Mouse (Mus musculus) stomach, embryonic 16.5 days (tissue): ENCODE data around the gene Atp8a2. TPM values are rescaled to one million over a fixed set of nuclear protein-coding genes. Genes with fewer than 3 reads are reported as not detected.

Experiments used
- ATAC-seq: fragments of 200-750 bp; cut with Nextera tagmentation; 2 replicates; pipeline ENCODE4 v1.8.0; 2017; ENCODE audit warnings: moderate number of reproducible peaks, moderate TSS enrichment; ENCODE audit not compliant: insufficient read depth, low FRiP score
- H3K27ac ChIP-seq: fragments of 300-500 bp; sonication (generic); 2 replicates; pipeline ENCODE4 v1.5.1; 2014; ENCODE audit warnings: low read length
- H3K27me3 ChIP-seq: fragments of 300-500 bp; sonication (generic); 2 replicates; pipeline ENCODE4 v1.6.1; 2014; ENCODE audit warnings: low read length, control low read depth, mixed read lengths; ENCODE audit not compliant: control insufficient read depth, insufficient read depth
- H3K36me3 ChIP-seq: fragments of 300-500 bp; sonication (generic); 2 replicates; pipeline ENCODE4 v1.6.1; 2014; ENCODE audit warnings: low read length; ENCODE audit not compliant: control insufficient read depth, insufficient read depth
- H3K4me1 ChIP-seq: fragments of 300-500 bp; sonication (generic); 2 replicates; pipeline ENCODE4 v1.6.1; 2014; ENCODE audit warnings: low read length, control low read depth, mixed read lengths; ENCODE audit not compliant: control insufficient read depth, insufficient read depth
- H3K4me2 ChIP-seq: fragments of 300-500 bp; sonication (generic); 2 replicates; pipeline ENCODE4 v1.6.1; 2014; ENCODE audit warnings: low read depth, low read length, mixed read lengths
- H3K4me3 ChIP-seq: fragments of 300-500 bp; sonication (generic); replicated peaks from 2 replicates; pipeline ENCODE4 v1.5.1; 2014; ENCODE audit warnings: mild to moderate bottlenecking, low read length
- H3K9ac ChIP-seq: fragments of 300-500 bp; sonication (generic); 2 replicates; pipeline ENCODE4 v1.6.1; 2014; ENCODE audit warnings: low read length
- H3K9me3 ChIP-seq: fragments of 300-500 bp; sonication (generic); replicated peaks from 2 replicates; pipeline ENCODE4 v1.6.1; 2016; ENCODE audit warnings: low read length, control low read depth; ENCODE audit not compliant: control insufficient read depth
- WGBS: fragments of 180-500 bp; shearing (Covaris S2); extraction: QIAGEN DNeasy Blood & Tissue Kit; methylation state at CpG from one replicate; pipeline ENCODE4 v1.1.7; 2014; 5-methylcytosine and 5-hydroxymethylcytosine counted together
- polyA plus RNA-seq: library from polyadenylated mRNA; unstranded; fragments of >200 nt; fragmentation: Nextera tagmentation; extraction: Ambion mirVana; gene quantifications from 2 replicates; pipeline ENCODE4 v1.2.1, GENCODE M21; 2015

The Atp8a2 gene
- polyA plus RNA-seq, 1 experiment from 2014 or later, result 5.4 TPM

DNA sequence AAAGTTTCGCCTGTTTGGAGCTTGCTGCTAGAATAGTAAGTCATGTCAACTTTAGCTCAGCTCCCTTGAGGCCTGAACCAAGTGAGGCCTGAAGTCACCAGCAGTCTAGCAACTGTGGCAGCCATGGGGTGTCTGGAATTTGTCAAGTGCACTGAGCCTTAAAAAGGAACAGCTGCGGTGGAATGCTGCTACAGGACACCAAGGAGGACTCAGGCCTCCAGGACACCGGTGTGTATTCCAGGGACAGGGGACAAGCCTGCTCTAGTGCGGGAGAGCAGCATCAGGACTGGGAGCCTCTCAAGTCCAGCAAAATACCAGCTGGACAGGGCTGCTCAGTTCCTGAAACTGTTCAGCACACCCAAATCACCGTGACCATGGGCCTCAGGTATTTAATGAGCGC is 457.5 kb downstream of the Atp8a2 start:
- WGBS, result 61% methylated on average over 6 of the region's 6 CpGs
- no peak overlapping the region for H3K4me2 ChIP-seq
- H3K9ac ChIP-seq, result no peak overlapping the region
- no peak overlapping the region for H3K4me3 ChIP-seq
- no peaks in the 10 kb centered on the region for H3K36me3 ChIP-seq
- no peak overlapping the region for H3K27ac ChIP-seq
- no peak for ATAC-seq
- no peaks in the 10 kb centered on the region for H3K27me3 ChIP-seq
- peaks cover 5% of the 10 kb centered on the region; the same call in 1 of the 2 replicates for H3K4me1 ChIP-seq
- H3K9me3 ChIP-seq, result no peaks in the 10 kb centered on the region

DNA sequence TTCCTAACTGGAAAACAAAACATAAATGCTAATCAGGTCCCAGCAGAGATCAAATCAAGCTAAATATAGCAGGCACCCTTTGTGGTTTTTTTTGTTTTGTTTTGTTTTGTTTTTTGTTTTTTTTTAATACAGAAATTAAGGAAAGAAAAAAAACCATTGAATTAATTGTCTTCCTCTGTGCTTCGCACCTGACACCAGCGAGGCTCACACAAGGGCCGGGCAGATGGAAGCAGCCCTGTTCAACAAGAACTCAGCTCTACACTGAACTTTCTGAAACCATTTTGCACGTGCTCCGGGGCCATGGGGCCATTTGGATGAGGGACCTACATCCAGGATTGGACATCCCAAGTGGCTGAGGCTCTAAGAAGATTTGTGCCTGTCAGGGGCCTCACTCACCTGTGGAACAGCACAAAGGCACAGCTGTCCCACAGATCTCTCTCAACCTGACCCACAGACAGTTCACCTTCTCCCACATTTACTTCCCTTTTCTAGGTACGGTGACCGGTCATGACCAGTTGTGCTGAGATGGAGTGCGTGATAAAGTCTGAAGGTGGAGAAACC is 459.2 kb downstream of the Atp8a2 start:
- Histone ChIP-seq H3K9me3 (no peaks in the 10 kb centered on the region), H3K36me3 (no peaks in the 10 kb centered on the region), H3K4me2 (no peak overlapping the region), H3K4me3 (no peak overlapping the region), H3K27me3 (no peaks in the 10 kb centered on the region), H3K9ac (no peak overlapping the region), H3K27ac (no peak overlapping the region), H3K4me1 (peaks cover 5% of the 10 kb centered on the region; the same call in 1 of the 2 replicates)
- ATAC-seq, result no peak
- 80% methylated on average over 8 of the region's 8 CpGs for WGBS

DNA sequence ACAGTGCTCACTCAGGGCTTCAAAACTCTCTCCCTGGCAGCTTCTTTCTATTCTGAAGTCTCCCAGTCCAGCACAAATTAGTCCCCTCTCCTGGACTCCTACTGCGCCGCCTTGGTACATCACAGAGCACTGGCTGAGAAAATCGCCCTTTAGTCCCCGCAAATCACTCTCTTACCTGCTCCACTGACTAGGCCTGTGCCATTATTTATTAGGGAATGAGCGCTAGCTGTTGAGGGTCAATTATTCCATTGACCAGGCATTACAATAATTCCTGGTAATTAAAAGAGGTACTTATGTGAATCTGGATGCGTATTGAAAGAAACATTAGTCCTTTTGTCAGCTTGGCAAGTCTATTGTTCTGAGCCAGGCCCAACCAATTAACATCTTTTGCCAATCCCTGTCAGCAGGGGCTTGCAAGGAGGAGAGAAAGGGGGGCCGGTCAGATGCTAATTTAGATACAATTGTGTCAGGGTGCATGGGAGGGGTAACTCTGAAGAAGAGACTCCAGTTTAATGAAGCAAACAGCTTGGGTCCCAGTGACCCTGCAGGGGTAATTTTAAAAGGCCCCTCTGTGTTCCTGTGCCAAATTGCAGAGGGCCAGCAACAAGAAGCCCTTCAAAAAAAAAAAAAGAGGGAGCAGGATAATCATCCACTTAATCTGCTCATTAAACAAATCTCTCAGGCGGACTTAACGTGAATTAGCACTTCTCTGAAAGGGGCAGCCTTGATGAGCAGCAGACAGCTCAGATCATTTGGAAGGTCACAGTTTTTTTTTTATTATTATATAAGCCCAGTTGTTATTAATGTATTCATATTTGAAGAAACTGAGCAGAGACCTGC is 459.9 kb downstream of the Atp8a2 start:
- no peaks in the 10 kb centered on the region for H3K27me3 ChIP-seq
- no peak for ATAC-seq
- no peak overlapping the region for H3K4me3 ChIP-seq
- no peaks in the 10 kb centered on the region for H3K36me3 ChIP-seq
- peaks cover 5% of the 10 kb centered on the region; the same call in 1 of the 2 replicates for H3K4me1 ChIP-seq
- WGBS, result 71% methylated on average over 9 of the region's 9 CpGs
- no peak overlapping the region for H3K4me2 ChIP-seq
- H3K9me3 ChIP-seq, result no peaks in the 10 kb centered on the region
- H3K9ac ChIP-seq, result no peak overlapping the region
- no peak overlapping the region for H3K27ac ChIP-seq

DNA sequence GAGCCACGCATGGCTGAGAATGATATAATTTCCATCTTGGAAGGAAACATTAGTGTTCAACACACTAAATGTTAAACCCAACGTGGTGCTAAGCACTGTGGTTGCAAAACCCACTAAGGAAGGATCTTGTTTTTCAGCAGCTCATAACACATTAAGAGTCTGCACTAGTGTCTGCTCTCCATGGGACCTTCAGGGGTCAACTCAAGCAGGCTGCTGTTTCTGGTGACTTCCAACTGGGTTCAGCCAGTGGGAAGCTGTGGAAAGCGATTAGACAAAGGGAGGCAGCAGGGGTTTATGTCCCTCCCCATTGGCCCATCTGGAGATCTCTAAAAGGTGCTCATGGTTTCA is 467.0 kb downstream of the Atp8a2 start:
- H3K9me3 ChIP-seq, result no peaks in the 10 kb centered on the region
- H3K4me1 ChIP-seq, result 0 out of 2 replicates have a peak, but pooled peaks cover 6% of the 10 kb centered on the region
- H3K27me3 ChIP-seq, result no peaks in the 10 kb centered on the region
- no peak overlapping the region for H3K9ac ChIP-seq
- H3K27ac ChIP-seq, result no peak overlapping the region; the same call in 1 of the 2 replicates
- WGBS, result 49% methylated on average over 3 of the region's 3 CpGs
- no peak for ATAC-seq
- no peak overlapping the region for H3K4me3 ChIP-seq
- no peaks in the 10 kb centered on the region for H3K36me3 ChIP-seq
- H3K4me2 ChIP-seq, result no peak overlapping the region

DNA sequence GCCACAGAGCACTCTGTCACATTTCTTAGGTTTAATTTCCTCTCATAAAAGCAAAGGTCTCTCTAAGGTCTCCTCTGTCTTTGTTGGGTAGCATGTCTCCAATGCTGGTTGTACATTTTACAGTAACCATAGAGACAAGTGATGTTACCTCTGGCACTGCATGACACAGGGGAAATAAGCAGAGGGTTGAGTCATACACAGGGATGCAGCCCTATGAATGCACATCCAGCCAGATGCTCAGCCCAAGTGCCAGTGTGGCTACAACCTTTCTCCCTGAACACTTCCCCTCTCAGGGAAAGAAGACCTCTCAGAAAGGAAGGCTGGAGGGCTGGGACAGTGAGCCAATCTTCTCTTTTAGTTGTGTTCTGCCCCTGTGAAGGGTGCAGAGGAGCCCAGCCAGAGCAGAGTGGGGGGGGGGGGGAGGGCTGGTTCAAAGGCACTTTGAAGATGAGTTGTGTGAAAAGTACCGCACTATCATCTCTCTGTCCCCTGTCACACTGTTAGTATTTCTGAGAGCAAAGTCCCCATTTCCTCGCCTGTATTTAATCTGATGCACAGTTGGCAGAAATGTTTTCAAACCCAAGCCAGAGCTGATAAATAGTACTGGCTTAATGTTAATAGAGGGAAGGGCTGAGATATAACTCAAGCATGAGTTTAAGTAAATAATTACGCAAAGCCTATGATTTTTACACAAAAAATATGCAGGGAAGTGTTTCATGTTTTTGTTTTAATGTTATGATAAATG is 467.5 kb downstream of the Atp8a2 start:
- Histone ChIP-seq H3K9me3 (no peaks in the 10 kb centered on the region), H3K9ac (no peak overlapping the region), H3K4me1 (0 out of 2 replicates have a peak, but pooled peaks cover 6% of the 10 kb centered on the region), H3K4me2 (no peak overlapping the region), H3K27me3 (no peaks in the 10 kb centered on the region), H3K36me3 (no peaks in the 10 kb centered on the region), H3K4me3 (no peak overlapping the region), H3K27ac (no peak overlapping the region)
- no peak for ATAC-seq
- 34% methylated on average over 3 of the region's 3 CpGs for WGBS

DNA sequence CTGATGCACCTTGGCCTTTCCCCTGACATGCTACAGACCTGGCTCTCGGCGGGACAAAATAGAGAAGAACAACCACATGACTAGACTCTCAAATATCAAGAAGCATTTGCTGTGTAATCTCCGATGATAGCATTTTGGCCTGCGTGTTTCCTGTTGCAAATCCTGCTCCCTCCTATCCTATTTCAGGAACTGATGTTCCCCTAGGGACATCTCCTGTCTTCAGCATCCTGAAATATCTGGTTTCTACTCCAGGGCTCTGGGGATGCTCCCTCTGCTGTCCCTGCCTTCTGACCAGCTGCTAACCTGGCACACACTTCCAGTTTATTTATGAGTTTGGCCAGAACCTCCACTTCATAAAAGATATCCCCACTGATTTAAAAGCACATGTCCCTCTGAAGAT is 470.0 kb downstream of the Atp8a2 start:
- no peak overlapping the region for H3K9ac ChIP-seq
- no peak overlapping the region for H3K4me2 ChIP-seq
- no peak overlapping the region for H3K27ac ChIP-seq
- WGBS, result 67% methylated on average over 4 of the region's 4 CpGs
- no peaks in the 10 kb centered on the region for H3K36me3 ChIP-seq
- no peaks in the 10 kb centered on the region for H3K9me3 ChIP-seq
- H3K4me3 ChIP-seq, result no peak overlapping the region
- no peaks in the 10 kb centered on the region; the same call in 1 of the 2 replicates for H3K27me3 ChIP-seq
- ATAC-seq, result no peak
- 0 out of 2 replicates have a peak, but pooled peaks cover 6% of the 10 kb centered on the region for H3K4me1 ChIP-seq

DNA sequence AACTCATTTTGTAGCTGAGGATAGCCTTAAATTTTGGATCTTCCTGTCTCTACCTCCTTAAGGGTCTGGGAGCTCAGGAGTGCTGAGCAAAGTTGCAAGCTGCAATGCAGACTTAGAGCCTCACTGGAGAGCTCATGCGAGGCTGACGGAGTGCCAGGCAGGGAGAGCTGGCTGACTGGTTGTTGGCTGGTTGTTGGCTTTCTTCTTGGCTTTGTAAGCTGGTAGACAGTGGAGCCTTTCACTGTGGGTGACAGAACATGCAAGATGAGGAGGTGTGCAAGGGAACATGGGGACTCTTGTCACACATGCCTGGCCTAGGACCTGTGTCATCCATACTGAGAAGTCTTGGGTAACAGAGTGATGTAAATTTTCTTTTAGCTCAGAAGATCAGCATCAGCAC is 473.8 kb downstream of the Atp8a2 start:
- H3K9ac ChIP-seq, result no peak overlapping the region
- ATAC-seq, result no peak
- WGBS, result 84% methylated on average over 2 of the region's 2 CpGs
- no peak overlapping the region for H3K27ac ChIP-seq
- no peaks in the 10 kb centered on the region for H3K36me3 ChIP-seq
- no peak overlapping the region for H3K4me2 ChIP-seq
- no peaks in the 10 kb centered on the region; the same call in 1 of the 2 replicates for H3K27me3 ChIP-seq
- 0 out of 2 replicates have a peak, but pooled peaks cover 3% of the 10 kb centered on the region for H3K4me1 ChIP-seq
- no peaks in the 10 kb centered on the region for H3K9me3 ChIP-seq
- no peak overlapping the region for H3K4me3 ChIP-seq

DNA sequence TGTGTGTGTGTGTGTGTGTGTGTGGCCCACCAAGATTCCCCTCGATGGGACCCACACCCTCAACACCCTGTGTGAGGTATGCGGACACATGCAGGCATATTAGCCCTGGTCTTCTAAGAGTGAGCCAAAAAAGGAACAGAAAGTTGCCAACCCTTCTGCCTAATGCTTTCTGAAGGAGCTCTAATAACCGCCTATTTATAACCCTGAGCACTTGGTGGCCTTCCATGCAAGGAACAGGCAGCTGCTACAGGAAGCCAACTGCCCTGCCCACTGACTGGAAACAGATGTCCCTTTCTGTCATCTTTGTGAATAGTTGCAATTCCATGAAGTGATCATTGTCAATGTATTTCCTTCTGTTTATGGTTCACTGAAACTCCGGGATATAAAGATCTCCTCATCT is 475.0 kb downstream of the Atp8a2 start:
- H3K27ac ChIP-seq, result no peak overlapping the region
- H3K4me3 ChIP-seq, result no peak overlapping the region
- no peak overlapping the region for H3K4me2 ChIP-seq
- 60% methylated on average over 4 of the region's 4 CpGs for WGBS
- H3K9me3 ChIP-seq, result no peaks in the 10 kb centered on the region
- H3K36me3 ChIP-seq, result no peaks in the 10 kb centered on the region
- H3K9ac ChIP-seq, result no peak overlapping the region
- 0 out of 2 replicates have a peak, but pooled peaks cover 3% of the 10 kb centered on the region for H3K4me1 ChIP-seq
- H3K27me3 ChIP-seq, result no peaks in the 10 kb centered on the region; the same call in 1 of the 2 replicates
- ATAC-seq, result no peak

DNA sequence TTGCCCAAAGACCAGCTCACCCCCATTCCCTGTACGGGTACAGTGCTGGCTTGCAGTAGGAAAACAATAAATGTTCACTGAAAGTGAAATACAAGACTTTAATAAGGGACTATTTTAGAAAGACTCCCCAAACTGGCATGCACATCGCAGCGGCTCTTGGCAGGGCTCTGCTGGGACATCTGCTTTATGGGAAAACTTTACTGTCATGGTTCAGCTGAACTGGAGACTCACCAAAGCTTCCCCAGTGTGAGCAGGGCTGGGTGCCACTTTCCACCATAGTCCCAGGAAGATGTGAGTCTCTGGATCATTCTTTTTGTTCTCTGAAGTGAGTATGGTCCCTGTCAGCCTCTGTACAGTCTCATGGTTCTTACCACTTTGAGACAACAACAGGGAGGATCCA is 475.6 kb downstream of the Atp8a2 start:
- 76% methylated on average over 3 of the region's 3 CpGs for WGBS
- Histone ChIP-seq H3K27ac (no peak overlapping the region), H3K27me3 (no peaks in the 10 kb centered on the region; the same call in 1 of the 2 replicates), H3K4me1 (0 out of 2 replicates have a peak, but pooled peaks cover 3% of the 10 kb centered on the region), H3K4me3 (no peak overlapping the region), H3K36me3 (no peaks in the 10 kb centered on the region), H3K9ac (no peak overlapping the region), H3K9me3 (no peaks in the 10 kb centered on the region), H3K4me2 (no peak overlapping the region)
- no peak for ATAC-seq
